Mouse (Mus musculus) CH12.LX (cell line): ENCODE measurements around the gene Clint1.

Experiments used
- CTCF ChIP-seq, 2 experiments: IDR thresholded peaks in 1 of 2; conservative IDR thresholded peaks in 1 of 2; 2 replicates each; pipeline ENCODE4 v1.5.1; 2011 to 2012; ENCODE audit warnings: low read depth in 2 of 2, low read length in 2 of 2, improper control_type of control experiment in 1 of 2, inconsistent platforms in 1 of 2, mild to moderate bottlenecking in 1 of 2, moderate library complexity in 1 of 2
- JUND ChIP-seq: conservative IDR thresholded peaks from 2 replicates; pipeline ENCODE4 v1.6.1; 2011; ENCODE audit warnings: low read depth, low read length, improper control_type of control experiment
- MXI1 ChIP-seq: IDR thresholded peaks from 2 replicates; pipeline ENCODE4 v1.6.1; 2011; ENCODE audit warnings: mild to moderate bottlenecking, low read depth, low read length, improper control_type of control experiment
- USF2 ChIP-seq: conservative IDR thresholded peaks from 2 replicates; pipeline ENCODE4 v1.6.1; 2011; ENCODE audit warnings: low read depth, low read length, improper control_type of control experiment

- TF ChIP-seq MXI1 (no peak), JUND (no peak), USF2 (no peak), CTCF (conservative IDR thresholded peaks at IDR 0.05 in 1 of 2, IDR thresholded peaks at IDR 0.05 in 1 of 2; ENCODE audit: low read depth in 2 of 2, low read length in 2 of 2) (no peak)
These were observed 69.2 kb downstream of the Clint1 start for GRCm38 (mm10) chr11:45921026-45921425.
